Mouse (Mus musculus): ENCODE measurements around the gene Lrmda. TPM values are rescaled to one million over a fixed set of nuclear protein-coding genes. Genes with fewer than 3 reads are reported as not detected.

Gene Lrmda
- polyA plus RNA-seq, 1 experiment from 2014 or later: 0.80 TPM

DNA sequence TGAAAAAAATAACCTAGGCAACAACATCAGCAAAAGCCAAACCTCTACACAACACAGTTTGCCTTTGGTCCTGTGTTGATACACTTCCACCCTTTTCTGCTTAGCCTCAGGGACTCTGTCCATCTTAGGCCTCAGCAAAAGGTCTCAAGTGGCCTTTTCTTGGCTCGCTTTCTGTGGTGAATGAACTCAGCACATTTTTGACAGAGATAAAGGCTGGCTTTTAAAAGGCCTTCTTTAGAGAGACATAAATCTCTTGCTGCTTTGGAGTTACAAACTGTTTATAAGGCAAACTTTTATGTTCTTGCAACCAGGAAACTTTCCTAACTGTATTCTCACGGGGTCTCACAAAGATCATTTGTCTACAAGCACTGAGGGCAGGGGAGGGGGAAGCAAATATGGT is 967.2 kb downstream of the Lrmda start:
- ATAC-seq: no peak
- no peaks in the 10 kb centered on the region for H3K4me1 ChIP-seq (ENCODE audit: control insufficient read depth, insufficient read depth, low read depth, low read length)
- 82% methylated on average over 2 of the region's 2 CpGs for WGBS
- no peaks in the 10 kb centered on the region for H3K27me3 ChIP-seq (replicated peaks; ENCODE audit: control insufficient read depth, insufficient read depth, low read length)
- no peak overlapping the region for H3K27ac ChIP-seq (ENCODE audit: low read depth, low read length)
- no peaks in the 10 kb centered on the region for H3K9me3 ChIP-seq (ENCODE audit: control insufficient read depth, low read length)
- no peak overlapping the region for H3K4me3 ChIP-seq (ENCODE audit: low read length)
- H3K36me3 ChIP-seq (ENCODE audit: control insufficient read depth, insufficient read depth, low read length): no peaks in the 10 kb centered on the region
- H3K9ac ChIP-seq (ENCODE audit: low read depth, low read length): no peak overlapping the region
- no peak overlapping the region for H3K4me2 ChIP-seq (ENCODE audit: low read length)

DNA sequence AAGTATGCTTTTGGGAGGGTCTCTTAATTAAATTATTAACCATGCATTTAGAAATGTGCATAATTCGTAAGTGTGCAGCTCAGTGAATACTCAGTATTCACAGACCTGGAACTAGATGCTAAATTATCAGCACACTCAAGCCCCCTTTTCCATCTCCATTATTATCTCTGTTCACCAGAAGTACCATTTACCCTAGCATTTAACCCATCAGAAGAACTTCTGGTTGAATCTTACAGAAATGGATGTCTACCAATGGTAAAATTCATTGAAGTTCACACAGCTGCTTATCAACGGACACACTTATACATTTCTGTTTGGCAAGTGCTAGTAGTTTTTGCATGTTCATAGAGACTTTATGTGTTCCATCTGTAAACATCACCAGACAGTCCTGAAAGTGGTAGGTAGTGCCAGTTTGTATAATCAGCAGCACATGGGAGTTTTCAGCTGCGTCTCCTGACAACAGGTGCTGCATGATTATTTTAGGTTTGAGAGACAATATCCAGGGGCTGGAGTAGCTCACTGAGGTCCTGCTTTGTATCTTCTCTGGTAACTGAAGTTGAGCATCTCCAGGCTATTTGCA is 968.7 kb downstream of the Lrmda start:
- 90% methylated on average over 3 of the region's 3 CpGs for WGBS
- Histone ChIP-seq H3K27ac (ENCODE audit: low read depth, low read length) (no peak overlapping the region), H3K9me3 (ENCODE audit: control insufficient read depth, low read length) (no peaks in the 10 kb centered on the region)

DNA sequence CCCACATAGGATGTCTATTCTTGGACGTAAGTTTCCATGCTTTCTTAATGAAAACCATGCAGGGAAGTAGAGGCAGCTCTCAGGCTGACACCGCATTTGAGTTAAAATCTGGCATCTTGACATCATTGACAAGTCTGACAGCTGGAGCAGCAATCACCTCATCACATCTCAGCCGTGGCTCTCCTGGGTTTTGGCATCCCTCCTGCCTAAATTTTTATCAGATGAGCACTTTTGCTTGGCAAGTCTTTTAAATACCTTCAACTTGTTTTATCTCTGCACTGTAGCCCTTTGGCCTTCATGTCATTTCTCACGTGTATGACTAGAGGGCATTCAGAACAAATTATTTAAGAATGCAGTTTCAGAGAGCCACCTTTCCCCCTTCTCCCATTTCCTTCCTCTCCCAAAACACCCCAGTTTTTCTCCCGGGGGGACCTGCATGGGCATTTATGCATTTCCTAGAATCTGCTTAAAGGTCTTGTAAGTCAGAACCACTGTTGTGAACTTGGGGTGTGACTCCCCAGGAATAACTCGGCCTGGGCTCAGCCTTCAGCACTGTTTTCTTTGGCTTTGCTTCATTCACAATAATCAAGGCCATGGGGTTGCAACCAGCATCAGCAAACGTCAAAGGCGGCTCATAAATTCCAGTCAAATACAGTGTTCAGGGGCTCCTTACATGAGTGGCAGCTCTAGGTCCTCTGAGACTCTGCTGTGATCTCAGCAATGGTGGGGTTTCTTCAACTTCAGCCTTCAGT is 975.8 kb downstream of the Lrmda start:
- no peak overlapping the region for H3K4me2 ChIP-seq (ENCODE audit: low read length)
- 77% methylated on average over 8 of the region's 8 CpGs for WGBS
- no peaks in the 10 kb centered on the region for H3K4me1 ChIP-seq (ENCODE audit: control insufficient read depth, insufficient read depth, low read depth, low read length)
- no peak overlapping the region for H3K27ac ChIP-seq (ENCODE audit: low read depth, low read length)
- no peak for ATAC-seq
- H3K27me3 ChIP-seq (replicated peaks; ENCODE audit: control insufficient read depth, insufficient read depth, low read length): no peaks in the 10 kb centered on the region
- H3K36me3 ChIP-seq (ENCODE audit: control insufficient read depth, insufficient read depth, low read length): no peaks in the 10 kb centered on the region
- H3K4me3 ChIP-seq (ENCODE audit: low read length): no peak overlapping the region
- no peak overlapping the region for H3K9ac ChIP-seq (ENCODE audit: low read depth, low read length)
- H3K9me3 ChIP-seq (ENCODE audit: control insufficient read depth, low read length): no peaks in the 10 kb centered on the region

More for the DNA sequence above, 968.7 kb downstream of the Lrmda start:
- Histone ChIP-seq H3K4me1 (ENCODE audit: control insufficient read depth, insufficient read depth, low read depth, low read length) (no peaks in the 10 kb centered on the region), H3K4me2 (ENCODE audit: low read length) (no peak overlapping the region), H3K36me3 (ENCODE audit: control insufficient read depth, insufficient read depth, low read length) (no peaks in the 10 kb centered on the region), H3K9ac (ENCODE audit: low read depth, low read length) (no peak overlapping the region), H3K27me3 (replicated peaks; ENCODE audit: control insufficient read depth, insufficient read depth, low read length) (no peaks in the 10 kb centered on the region), H3K4me3 (ENCODE audit: low read length) (no peak overlapping the region)
- no peak for ATAC-seq

DNA sequence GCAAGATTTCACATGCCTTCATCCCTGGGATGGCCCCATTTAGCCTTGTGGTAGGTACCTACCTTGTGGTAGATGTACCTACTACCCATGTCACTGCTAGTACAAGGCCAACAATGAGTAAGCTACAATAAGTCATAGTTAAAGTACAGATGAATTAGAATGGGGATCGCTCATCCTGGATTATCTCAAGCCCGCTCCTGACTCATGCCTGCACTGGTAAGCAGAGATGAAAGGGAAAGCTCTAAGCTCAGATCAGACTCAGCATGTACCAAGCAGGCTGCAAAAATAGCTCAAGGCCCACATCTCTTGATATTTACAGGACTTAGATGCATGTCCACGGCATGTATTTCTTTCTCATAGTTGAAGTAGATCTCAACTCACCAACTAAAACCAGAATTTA is 979.4 kb downstream of the Lrmda start:
- Histone ChIP-seq H3K9me3 (ENCODE audit: control insufficient read depth, low read length) (no peaks in the 10 kb centered on the region), H3K4me1 (ENCODE audit: control insufficient read depth, insufficient read depth, low read depth, low read length) (no peaks in the 10 kb centered on the region), H3K27me3 (replicated peaks; ENCODE audit: control insufficient read depth, insufficient read depth, low read length) (no peaks in the 10 kb centered on the region), H3K4me3 (ENCODE audit: low read length) (no peak overlapping the region), H3K27ac (ENCODE audit: low read depth, low read length) (no peak overlapping the region), H3K36me3 (ENCODE audit: control insufficient read depth, insufficient read depth, low read length) (no peaks in the 10 kb centered on the region), H3K9ac (ENCODE audit: low read depth, low read length) (no peak overlapping the region), H3K4me2 (ENCODE audit: low read length) (no peak overlapping the region)
- WGBS: 96% methylated on average over 3 of the region's 3 CpGs
- no peak for ATAC-seq

DNA sequence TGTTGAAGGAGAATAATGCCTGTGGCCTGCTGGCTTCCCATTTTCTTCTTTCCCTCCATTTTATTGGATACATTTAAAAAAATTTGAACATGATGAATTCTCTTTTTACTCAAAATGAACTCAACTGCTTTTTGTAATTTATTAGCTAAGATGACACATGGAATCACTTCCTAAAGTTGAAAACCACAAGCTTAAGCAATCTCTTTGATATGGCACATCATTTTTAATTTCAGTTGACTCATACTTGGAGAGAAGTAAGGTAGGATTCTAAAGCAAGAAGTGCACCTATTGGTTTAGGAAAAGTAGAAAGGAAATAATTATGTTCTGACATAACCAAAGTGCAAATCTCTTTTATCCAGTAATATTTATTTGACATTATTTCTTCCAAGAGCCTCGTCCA is 992.5 kb downstream of the Lrmda start:
- H3K4me3 ChIP-seq (ENCODE audit: low read length): no peak overlapping the region
- H3K27ac ChIP-seq (ENCODE audit: low read depth, low read length): no peak overlapping the region
- no peaks in the 10 kb centered on the region for H3K36me3 ChIP-seq (ENCODE audit: control insufficient read depth, insufficient read depth, low read length)
- H3K9ac ChIP-seq (ENCODE audit: low read depth, low read length): no peak overlapping the region
- H3K4me1 ChIP-seq (ENCODE audit: control insufficient read depth, insufficient read depth, low read depth, low read length): peaks cover 15% of the 10 kb centered on the region
- WGBS: 97% methylated on average over 1 of the region's 1 CpGs
- ATAC-seq: no peak
- H3K4me2 ChIP-seq (ENCODE audit: low read length): no peak overlapping the region
- H3K27me3 ChIP-seq (replicated peaks; ENCODE audit: control insufficient read depth, insufficient read depth, low read length): no peaks in the 10 kb centered on the region
- H3K9me3 ChIP-seq (ENCODE audit: control insufficient read depth, low read length): no peaks in the 10 kb centered on the region

DNA sequence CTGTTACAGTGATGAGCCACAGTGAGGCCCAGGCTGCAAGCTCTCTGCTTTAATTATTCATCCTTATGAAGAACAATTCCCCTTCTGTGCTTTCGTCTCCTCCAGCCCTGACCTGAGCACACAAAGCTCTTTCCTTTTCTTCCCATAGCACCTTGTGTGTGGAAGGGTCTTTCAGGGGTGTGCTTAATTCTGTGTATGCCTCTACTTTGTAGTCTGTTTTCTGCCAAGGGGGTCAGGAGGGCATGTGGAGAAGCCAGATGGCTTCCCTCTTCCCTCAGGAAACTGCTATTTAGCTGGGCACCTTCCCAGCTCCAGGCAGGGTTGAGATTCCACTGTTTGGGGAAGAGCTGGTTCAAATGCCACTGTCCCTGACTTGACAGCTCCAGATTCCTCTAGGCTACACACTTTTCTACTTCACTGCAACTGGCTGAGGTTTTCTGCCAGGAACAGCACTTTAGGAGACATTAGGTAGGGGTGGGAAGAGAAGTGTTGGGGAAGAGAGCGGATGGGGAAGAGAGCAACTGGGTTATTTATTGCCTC is 995.3 kb downstream of the Lrmda start:
- Histone ChIP-seq H3K9ac (ENCODE audit: low read depth, low read length) (no peak overlapping the region; the same call in 1 of the 2 replicates), H3K27ac (ENCODE audit: low read depth, low read length) (peak overlapping the region; percentile 59; the same call in 1 of the 2 replicates), H3K4me2 (ENCODE audit: low read length) (no peak overlapping the region), H3K9me3 (ENCODE audit: control insufficient read depth, low read length) (no peaks in the 10 kb centered on the region), H3K36me3 (ENCODE audit: control insufficient read depth, insufficient read depth, low read length) (no peaks in the 10 kb centered on the region), H3K4me3 (ENCODE audit: low read length) (no peak overlapping the region), H3K4me1 (ENCODE audit: control insufficient read depth, insufficient read depth, low read depth, low read length) (peaks cover 15% of the 10 kb centered on the region), H3K27me3 (replicated peaks; ENCODE audit: control insufficient read depth, insufficient read depth, low read length) (no peaks in the 10 kb centered on the region)
- WGBS: 24% methylated on average over 2 of the region's 2 CpGs
- peak; percentile 81 for ATAC-seq

DNA sequence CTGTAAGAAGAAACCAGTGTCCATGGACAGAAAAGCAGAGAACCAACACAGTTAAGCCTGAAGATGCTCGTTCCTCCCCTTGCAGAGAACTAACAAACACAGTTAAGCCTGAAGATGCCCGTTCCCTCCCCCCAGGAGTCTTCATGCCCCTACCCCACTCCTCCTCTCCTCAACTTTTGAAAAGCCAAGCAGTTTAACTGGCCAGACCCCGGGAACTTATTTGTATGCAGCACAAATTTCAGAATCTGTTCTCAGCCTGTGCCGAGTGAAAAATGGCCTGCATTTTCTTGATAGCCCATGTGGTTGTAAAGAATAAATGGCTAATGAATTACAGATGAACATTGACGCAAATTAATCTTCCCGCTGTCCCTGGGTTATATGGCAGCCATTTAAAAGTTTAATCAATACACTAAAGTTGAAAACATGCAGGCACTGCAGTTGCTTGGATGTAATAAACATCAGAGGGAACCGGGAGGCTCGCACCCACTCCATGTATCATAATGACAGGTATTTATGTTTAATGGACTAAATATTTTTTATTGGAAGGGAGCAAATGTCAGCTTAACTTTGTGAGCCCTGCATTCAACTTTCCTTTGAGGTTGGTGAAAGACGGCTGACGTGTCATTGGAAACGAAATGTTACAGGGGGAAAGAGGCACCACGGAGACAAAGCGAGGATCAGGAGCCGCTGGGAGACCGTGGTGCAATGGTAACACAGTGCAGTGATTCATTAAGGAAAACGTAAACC is 996.0 kb downstream of the Lrmda start:
- H3K4me3 ChIP-seq (ENCODE audit: low read length): no peak overlapping the region
- peaks cover 15% of the 10 kb centered on the region for H3K4me1 ChIP-seq (ENCODE audit: control insufficient read depth, insufficient read depth, low read depth, low read length)
- WGBS: 29% methylated on average over 16 of the region's 16 CpGs
- peak; percentile 75 for ATAC-seq
- H3K4me2 ChIP-seq (ENCODE audit: low read length): peak overlapping the region; percentile 29
- H3K27me3 ChIP-seq (replicated peaks; ENCODE audit: control insufficient read depth, insufficient read depth, low read length): no peaks in the 10 kb centered on the region
- no peaks in the 10 kb centered on the region for H3K9me3 ChIP-seq (ENCODE audit: control insufficient read depth, low read length)
- peak overlapping the region; percentile 59; the same call in 1 of the 2 replicates for H3K27ac ChIP-seq (ENCODE audit: low read depth, low read length)
- no peak overlapping the region; the same call in 1 of the 2 replicates for H3K9ac ChIP-seq (ENCODE audit: low read depth, low read length)
- no peaks in the 10 kb centered on the region for H3K36me3 ChIP-seq (ENCODE audit: control insufficient read depth, insufficient read depth, low read length)

DNA sequence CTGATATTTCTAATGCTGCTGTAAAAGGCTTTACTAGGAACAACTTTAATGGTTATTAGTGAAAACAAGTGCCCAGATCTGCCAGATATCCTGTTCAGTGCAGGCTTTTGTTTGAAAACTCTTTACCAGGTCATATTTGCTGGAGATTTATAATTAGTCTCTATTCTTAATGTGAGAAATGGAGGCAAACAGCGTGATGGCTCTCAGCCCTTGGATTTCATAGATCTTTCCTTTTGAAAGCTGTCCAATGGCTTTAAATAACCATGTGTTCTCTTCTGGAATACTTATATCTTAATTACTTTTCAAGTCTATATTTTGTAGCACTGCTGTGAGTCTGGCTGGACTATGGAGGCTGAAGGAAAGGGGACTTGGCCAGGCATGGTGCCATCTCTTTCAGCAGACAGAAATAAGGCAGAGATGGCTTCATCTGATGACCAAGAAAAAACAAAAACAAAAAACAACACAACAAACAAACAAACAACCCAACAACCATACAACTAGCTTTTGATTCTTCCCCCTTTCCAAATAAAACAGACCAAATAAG is 996.6 kb downstream of the Lrmda start:
- Histone ChIP-seq H3K4me1 (ENCODE audit: control insufficient read depth, insufficient read depth, low read depth, low read length) (peaks cover 15% of the 10 kb centered on the region), H3K27me3 (replicated peaks; ENCODE audit: control insufficient read depth, insufficient read depth, low read length) (no peaks in the 10 kb centered on the region), H3K27ac (ENCODE audit: low read depth, low read length) (no peak overlapping the region), H3K36me3 (ENCODE audit: control insufficient read depth, insufficient read depth, low read length) (no peaks in the 10 kb centered on the region), H3K9ac (ENCODE audit: low read depth, low read length) (no peak overlapping the region), H3K4me3 (ENCODE audit: low read length) (no peak overlapping the region), H3K4me2 (ENCODE audit: low read length) (no peak overlapping the region), H3K9me3 (ENCODE audit: control insufficient read depth, low read length) (no peaks in the 10 kb centered on the region)
- ATAC-seq: peak; percentile 50; the same call in 1 of the 2 replicates
- 45% methylated on average over 1 of the region's 1 CpGs for WGBS

DNA sequence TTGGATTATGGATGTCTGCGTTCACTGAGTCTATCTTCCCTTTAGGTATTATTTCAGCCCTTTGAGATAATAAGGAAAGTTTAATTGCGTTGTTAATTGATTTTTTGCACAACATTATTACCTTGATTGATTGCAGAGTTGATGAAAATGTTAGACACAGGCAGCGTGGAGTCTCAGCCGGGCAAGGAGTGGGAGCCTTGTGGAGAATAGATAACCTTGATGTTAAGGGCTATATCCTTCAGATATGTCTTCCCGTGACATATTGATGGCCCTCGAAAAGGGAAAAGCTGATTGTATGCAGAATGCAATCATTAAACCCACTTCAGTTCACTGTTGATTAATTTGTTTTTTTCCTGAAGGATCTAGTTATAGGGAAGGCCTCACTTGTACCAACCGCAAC is 1021.5 kb downstream of the Lrmda start:
- Histone ChIP-seq H3K27me3 (replicated peaks; ENCODE audit: control insufficient read depth, insufficient read depth, low read length) (no peaks in the 10 kb centered on the region), H3K4me2 (ENCODE audit: low read length) (no peak overlapping the region), H3K4me1 (ENCODE audit: control insufficient read depth, insufficient read depth, low read depth, low read length) (no peaks in the 10 kb centered on the region), H3K9me3 (ENCODE audit: control insufficient read depth, low read length) (no peaks in the 10 kb centered on the region), H3K9ac (ENCODE audit: low read depth, low read length) (no peak overlapping the region), H3K4me3 (ENCODE audit: low read length) (no peak overlapping the region), H3K27ac (ENCODE audit: low read depth, low read length) (no peak overlapping the region), H3K36me3 (ENCODE audit: control insufficient read depth, insufficient read depth, low read length) (no peaks in the 10 kb centered on the region)
- ATAC-seq: no peak
- WGBS: 67% methylated on average over 7 of the region's 7 CpGs
